Mouse (Mus musculus): ENCODE measurements at regions not wholly inside any gene's neighbourhood (a gene's known extent, or its start where the extent isn't known, plus 50 kb on each side); places are given as distances from the start of the nearest gene placed in this dataset.

DNA sequence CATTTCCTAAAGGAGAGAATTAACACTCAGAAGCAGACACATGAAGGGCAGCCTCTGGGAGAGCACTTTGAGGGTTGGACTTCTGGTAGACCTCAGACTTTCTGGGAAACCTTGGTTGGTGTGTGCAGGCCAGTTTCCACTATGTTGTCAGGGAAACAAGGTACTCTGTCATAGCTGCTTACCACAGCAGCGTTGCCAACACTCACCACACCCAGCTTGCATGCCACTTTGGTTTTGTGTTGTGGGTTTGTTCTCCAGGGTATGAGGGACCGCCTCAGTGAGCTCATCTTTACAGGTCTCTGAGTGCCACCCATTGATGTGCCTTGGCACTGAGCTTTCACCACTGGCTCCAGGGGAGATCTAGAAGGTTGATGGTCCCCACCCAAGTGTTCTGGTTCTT is 62.8 kb upstream of the Ywhaq start:
- no peak for ATAC-seq

DNA sequence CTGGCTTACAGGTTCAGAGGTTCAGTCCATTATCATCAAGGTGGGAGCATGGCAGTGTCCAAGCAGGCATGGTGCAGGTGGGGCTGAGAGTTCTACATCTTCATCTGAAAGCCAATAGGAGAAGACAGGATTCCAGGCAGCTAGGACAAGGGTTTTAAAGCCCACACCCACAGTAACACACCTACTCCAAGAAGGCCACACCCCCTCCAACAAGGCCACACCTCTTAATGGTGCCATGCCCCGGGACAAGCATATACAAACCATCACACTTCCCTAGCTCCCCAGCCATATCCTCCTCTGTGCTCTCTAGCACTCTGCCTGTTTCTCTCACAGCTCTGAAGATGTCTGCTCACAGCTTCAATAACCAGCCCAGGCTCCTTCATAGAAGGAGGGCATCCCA is 61.8 kb upstream of the Ywhaq start:
- ATAC-seq = no peak

DNA sequence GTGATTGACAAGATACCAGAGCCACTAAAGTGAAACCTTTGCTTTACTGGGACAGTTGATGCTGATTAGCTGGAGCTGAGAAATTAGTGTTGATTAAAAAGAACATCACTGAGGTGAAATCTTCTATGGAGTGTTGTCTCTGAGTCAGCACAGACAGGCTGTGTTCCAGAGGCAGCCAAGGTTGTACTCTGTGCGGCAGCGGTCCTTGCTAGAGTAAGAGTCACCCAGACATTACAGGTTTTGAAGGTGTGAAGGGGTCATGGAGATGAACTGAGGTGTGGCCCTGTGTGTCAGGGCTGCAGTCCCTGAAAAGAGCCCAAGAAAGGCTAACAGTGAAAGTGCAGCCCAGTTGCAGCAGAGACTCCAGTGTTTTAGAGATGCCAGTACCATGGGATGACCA is 59.1 kb upstream of the Ywhaq start:
- no peak for ATAC-seq

DNA sequence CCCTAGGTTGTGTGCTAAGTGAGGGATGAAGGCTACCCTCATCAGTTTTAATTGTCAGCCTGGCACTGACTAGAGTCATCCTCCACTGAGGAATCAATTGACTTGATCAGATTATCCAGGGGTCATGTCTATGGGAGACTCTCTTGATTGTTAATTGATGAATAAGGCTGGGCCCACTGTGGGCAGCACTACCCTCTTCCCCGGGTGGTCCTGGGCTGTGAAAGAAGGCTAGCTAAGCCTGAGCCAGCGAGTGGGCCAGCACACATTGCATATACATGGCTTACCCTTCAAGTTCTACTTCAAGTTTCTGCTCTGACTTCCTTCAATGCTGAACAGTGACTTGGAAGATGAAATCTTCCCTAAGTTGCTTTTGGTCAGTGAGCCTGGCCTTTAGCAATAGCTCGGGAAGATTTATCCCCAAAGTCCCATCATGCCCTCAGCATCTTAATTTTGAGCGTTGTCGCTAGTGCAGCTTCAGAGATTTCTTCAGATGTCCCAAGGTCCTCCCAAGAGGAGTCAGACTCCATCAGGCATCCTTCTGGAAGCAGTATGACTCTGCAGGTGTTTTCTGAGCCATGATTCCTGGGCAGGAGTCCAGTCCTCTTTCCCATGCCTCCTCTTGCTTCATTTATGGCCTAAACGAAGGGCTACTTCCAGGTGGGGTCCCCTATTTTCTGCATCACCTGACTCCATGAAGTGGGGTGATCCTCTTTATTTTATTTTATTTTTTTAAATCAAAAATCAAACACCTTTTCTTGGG is 55.7 kb upstream of the Ywhaq start:
- no peak for ATAC-seq

DNA sequence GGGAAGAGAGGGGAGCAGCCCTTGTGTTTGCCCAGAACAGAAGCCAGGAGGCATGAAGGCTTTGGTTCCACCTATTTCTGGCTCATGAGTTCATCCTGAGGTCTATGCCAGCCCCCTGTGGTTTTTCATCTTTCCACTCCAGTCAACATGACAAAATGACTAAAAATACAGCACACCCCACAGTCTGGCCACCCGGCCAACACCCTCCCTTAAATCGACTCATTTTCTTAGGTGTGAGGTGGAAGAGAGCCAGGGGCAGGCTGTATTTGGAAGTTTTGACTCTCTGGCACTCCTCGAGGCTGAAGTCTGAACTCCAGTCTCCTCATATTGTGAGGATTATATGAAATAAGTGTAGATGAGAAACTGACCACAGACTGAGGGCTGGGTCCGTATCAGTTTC is 55.0 kb upstream of the Ywhaq start:
- ATAC-seq = no peak

DNA sequence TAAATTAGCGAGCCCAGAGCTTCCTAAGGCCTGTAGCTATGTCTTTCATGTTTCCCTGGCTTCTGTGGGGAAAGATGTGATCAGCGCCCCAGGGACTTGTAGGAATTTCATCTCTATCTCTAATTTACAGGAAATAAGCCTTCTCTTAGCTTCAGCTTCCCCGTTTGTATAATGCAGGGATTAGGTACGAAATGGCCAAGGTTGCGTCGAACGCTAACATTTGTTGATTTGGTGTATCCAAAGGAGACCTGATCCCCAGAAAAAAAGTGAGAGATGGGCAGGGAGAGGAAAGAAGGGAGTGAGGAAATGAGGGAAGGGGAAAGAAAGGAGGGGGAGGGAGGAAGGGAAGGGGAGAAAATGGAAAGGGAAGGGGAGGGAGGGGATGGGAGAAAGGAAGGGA is 54.5 kb upstream of the Ywhaq start:
- ATAC-seq = no peak

DNA sequence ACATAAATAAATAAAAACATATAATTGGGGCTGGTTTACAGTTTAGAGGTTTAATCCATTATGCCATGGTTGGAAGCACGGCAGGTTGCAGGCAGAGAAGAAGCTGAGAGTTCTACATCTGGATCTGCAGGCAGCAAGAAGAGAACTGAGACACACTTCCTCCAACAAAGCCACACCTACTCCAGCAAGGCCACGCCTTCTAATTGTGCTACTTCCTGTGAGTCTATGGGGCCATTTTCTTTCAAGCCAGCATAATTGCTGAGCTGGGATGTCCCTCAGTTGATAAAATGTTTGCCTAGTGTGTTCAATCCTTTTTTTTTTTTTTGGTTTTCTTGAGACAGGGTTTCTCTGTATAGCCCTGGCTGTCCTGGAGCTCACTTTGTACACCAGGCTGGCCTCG is 52.8 kb upstream of the Ywhaq start:
- no peak for ATAC-seq
